Mouse (Mus musculus) spleen, postnatal 36 days (tissue): ENCODE measurements at regions not wholly inside any gene's neighbourhood (a gene's known extent, or its start where the extent isn't known, plus 50 kb on each side); places are given as distances from the start of the nearest gene placed in this dataset.

Experiments
- DNase-seq, 2 experiments: peaks; one replicate each; pipeline ENCODE4 v3.0.0; 2022; ENCODE audit warnings: low spot score in 2 of 2, mixed read lengths in 1 of 2

DNA sequence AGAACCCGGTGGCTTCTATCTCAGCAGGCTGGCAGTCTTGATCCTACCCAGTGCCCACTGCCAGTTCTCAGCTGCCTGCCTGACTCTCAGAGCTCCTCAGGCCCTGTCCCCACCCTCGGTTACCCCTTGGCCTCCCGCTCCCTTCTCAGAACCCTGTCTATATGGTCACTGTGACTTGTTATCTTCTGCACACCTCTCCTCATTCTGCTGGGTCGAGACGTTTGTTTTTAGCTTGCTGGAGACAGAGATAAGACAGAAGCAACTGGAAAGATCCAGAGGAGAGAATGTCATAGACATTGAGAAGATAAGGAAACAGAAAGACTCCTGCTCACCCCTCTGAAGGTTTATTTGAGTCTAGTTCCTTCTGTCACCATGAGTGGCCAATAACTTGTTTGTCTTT, 53.8 kb upstream of the Phc1 start:
- peak; percentile 17 to 23 for DNase-seq

GRCm38 (mm10) chr6:122393231-122393881, 53.0 kb upstream of the Phc1 start:
- peak in 1 of 2 experiments; percentile 11 for DNase-seq

DNA sequence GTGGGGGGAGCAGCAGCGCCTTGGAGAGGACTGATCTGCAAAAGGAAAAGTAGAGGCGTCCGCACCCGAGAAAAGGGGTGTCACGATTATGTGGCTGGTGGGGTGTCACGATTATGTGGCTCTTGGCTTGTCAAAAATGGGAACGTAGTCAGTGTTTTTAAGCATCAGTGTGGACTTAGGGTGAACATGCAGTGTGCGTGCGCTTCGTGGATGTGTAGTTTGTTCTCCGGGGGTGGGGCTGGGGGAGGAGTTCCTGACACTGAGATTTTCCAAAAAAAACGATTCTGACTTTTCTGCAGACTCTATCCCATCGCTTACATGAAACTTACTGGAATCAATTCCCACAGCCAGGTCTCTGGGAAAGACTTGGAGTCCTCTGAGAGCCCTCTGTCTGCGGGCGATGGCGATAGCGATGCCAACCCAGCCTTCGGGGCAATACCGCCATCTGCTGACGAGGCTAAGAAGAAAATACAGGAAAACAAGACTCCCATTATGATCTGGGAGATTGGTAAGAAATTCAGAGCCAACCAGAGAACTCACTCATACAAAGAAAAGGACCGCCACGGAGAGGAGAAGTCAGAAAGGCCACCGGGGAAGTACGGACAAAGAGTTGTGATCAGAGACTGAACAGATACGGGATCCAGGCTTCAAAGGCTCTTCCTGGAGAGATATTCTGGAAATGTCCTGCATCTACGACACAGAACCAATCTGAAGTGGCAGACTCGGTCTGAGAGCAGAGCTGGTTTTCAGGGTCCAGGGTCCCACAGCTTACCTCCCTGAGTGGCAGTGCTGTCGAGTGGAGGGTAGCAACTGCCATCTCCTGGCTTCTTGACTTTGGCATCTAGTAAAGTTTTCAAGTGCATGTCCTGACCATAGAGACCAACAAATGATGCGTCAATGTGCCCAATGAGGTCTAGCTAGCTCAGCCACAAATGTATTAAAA, 51.6 kb upstream of the Phc1 start:
- peak; percentile 27 to 30 for DNase-seq

DNA sequence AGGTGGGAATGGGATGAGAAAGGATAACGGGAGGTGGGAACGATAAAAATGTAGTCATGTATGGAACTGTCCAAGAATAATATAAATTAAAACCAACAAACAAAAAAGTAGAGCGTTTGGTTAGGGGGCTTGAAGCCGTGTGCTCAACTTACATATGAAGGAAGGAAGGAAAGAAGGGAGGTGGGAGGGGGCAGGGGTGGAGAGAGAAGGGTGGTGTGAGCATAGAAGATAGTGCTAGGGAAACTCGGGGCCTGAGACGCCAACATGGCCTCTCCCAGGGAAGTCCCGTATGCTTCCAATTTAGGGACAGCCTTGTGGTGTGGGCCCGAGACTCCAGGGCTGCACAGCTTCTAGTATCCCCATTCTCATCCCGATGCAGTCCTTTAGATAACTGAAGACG, 50.8 kb upstream of the Phc1 start:
- no peak for DNase-seq

- no peak for DNase-seq
These were observed 50.4 kb upstream of the Phc1 start for GRCm38 (mm10) chr6:122390720-122391119.
